In genomic region chr17:94553400-94553799, GRCm38 (mm10) we compare ENCODE assay signal across 13 mouse cellular contexts.
DNase-seq lines count a peak whose midpoint lies in the region; ATAC-seq and TF ChIP-seq lines count a peak whose summit lies in the region.
"Had no signal": no experiment of that assay in that cellular context is flagged by ENCODE, and none has a peak within 500 bp of the region (broad histone marks: within the 10 kb centered on the region; RNA-seq: fewer than 3 reads in every experiment).

No protein-coding gene starts in this region.

- H3K9ac ChIP-seq in forebrain, embryonic 11.5 days (ENCODE audit: low read length), result no peak overlapping the region
- no peak overlapping the region for H3K9ac ChIP-seq in forebrain, embryonic 12.5 days
- no peak overlapping the region for H3K9ac ChIP-seq in lung, embryonic 14.5 days
- H3K9ac ChIP-seq in liver, embryonic 12.5 days, result no peak overlapping the region
- H3K9ac ChIP-seq: embryonic facial prominence, embryonic 12.5 days; heart, embryonic 15.5 days had no signal

- no peak overlapping the region for H3K4me3 ChIP-seq in forebrain, embryonic 11.5 days (ENCODE audit: low read depth, low read length)
- no peak overlapping the region for H3K4me3 ChIP-seq in forebrain, embryonic 12.5 days (replicated peaks)
- H3K4me3 ChIP-seq in lung, embryonic 14.5 days (ENCODE audit: low read depth, low read length), result no peak overlapping the region
- no peak overlapping the region for H3K4me3 ChIP-seq in limb, embryonic 10.5 days
- no peak overlapping the region for H3K4me3 ChIP-seq in liver, embryonic 12.5 days
- H3K4me3 ChIP-seq: embryonic facial prominence, embryonic 12.5 days; heart, embryonic 15.5 days had no signal

- 91% methylated on average over 2 of the region's 2 CpGs for WGBS in forebrain, embryonic 11.5 days
- 89% methylated on average over 2 of the region's 2 CpGs for WGBS in forebrain, embryonic 12.5 days
- WGBS in lung, embryonic 14.5 days, result 86% methylated on average over 2 of the region's 2 CpGs
- 87% methylated on average over 2 of the region's 2 CpGs for WGBS in limb, embryonic 10.5 days
- WGBS in liver, embryonic 12.5 days (ENCODE audit: insufficient replicate concordance), result 64% methylated on average over 2 of the region's 2 CpGs

- no peaks in the 10 kb centered on the region for H3K27me3 ChIP-seq in forebrain, embryonic 11.5 days (ENCODE audit: control insufficient read depth, insufficient read depth, low read length)
- H3K27me3 ChIP-seq in forebrain, embryonic 12.5 days, result no peaks in the 10 kb centered on the region
- H3K27me3 ChIP-seq in lung, embryonic 14.5 days (ENCODE audit: insufficient read depth, low read length), result no peaks in the 10 kb centered on the region
- H3K27me3 ChIP-seq in limb, embryonic 10.5 days (ENCODE audit: low read depth, poor library complexity, severe bottlenecking), result no peaks in the 10 kb centered on the region
- H3K27me3 ChIP-seq in liver, embryonic 12.5 days (replicated peaks), result no peaks in the 10 kb centered on the region
- H3K27me3 ChIP-seq: embryonic facial prominence, embryonic 12.5 days; heart, embryonic 15.5 days had no signal

- H3K27ac ChIP-seq in forebrain, embryonic 11.5 days (ENCODE audit: low read depth, low read length), result no peak overlapping the region
- no peak overlapping the region for H3K27ac ChIP-seq in forebrain, embryonic 12.5 days
- H3K27ac ChIP-seq in lung, embryonic 14.5 days (ENCODE audit: low read depth), result no peak overlapping the region
- H3K27ac ChIP-seq in limb, embryonic 10.5 days, result no peak overlapping the region
- H3K27ac ChIP-seq in liver, embryonic 12.5 days, result no peak overlapping the region
- H3K27ac ChIP-seq: embryonic facial prominence, embryonic 12.5 days; heart, embryonic 15.5 days; macrophage had no signal

- ATAC-seq in forebrain, embryonic 11.5 days (replicated peaks; ENCODE audit: low FRiP score), result peak; percentile 53; the same call in 1 of the 2 replicates
- ATAC-seq in forebrain, embryonic 12.5 days (ENCODE audit: low FRiP score), result no peak
- no peak for ATAC-seq in lung, embryonic 14.5 days (ENCODE audit: insufficient read depth)
- ATAC-seq in liver, embryonic 12.5 days, result no peak

- no peak overlapping the region for H3K4me2 ChIP-seq in forebrain, embryonic 11.5 days (ENCODE audit: low read depth, low read length, severe bottlenecking)
- H3K4me2 ChIP-seq in forebrain, embryonic 12.5 days, result no peak overlapping the region
- no peak overlapping the region for H3K4me2 ChIP-seq in lung, embryonic 14.5 days
- no peak overlapping the region for H3K4me2 ChIP-seq in liver, embryonic 12.5 days
- H3K4me2 ChIP-seq: embryonic facial prominence, embryonic 12.5 days; heart, embryonic 15.5 days had no signal

- H3K4me1 ChIP-seq in forebrain, embryonic 11.5 days (replicated peaks; ENCODE audit: control insufficient read depth, insufficient read depth, low read length), result no peaks in the 10 kb centered on the region
- no peaks in the 10 kb centered on the region for H3K4me1 ChIP-seq in forebrain, embryonic 12.5 days
- H3K4me1 ChIP-seq in lung, embryonic 14.5 days (ENCODE audit: insufficient read depth), result no peaks in the 10 kb centered on the region
- H3K4me1 ChIP-seq in limb, embryonic 10.5 days, result no peaks in the 10 kb centered on the region
- H3K4me1 ChIP-seq in liver, embryonic 12.5 days, result no peaks in the 10 kb centered on the region
- H3K4me1 ChIP-seq: embryonic facial prominence, embryonic 12.5 days; heart, embryonic 15.5 days had no signal

- no peaks in the 10 kb centered on the region for H3K36me3 ChIP-seq in forebrain, embryonic 11.5 days (ENCODE audit: control insufficient read depth, insufficient read depth, low read length)
- H3K36me3 ChIP-seq in forebrain, embryonic 12.5 days (replicated peaks), result no peaks in the 10 kb centered on the region
- H3K36me3 ChIP-seq in lung, embryonic 14.5 days (ENCODE audit: insufficient read depth), result no peaks in the 10 kb centered on the region
- no peaks in the 10 kb centered on the region for H3K36me3 ChIP-seq in limb, embryonic 10.5 days
- no peaks in the 10 kb centered on the region for H3K36me3 ChIP-seq in liver, embryonic 12.5 days
- H3K36me3 ChIP-seq: embryonic facial prominence, embryonic 12.5 days; heart, embryonic 15.5 days had no signal

- no peaks in the 10 kb centered on the region for H3K9me3 ChIP-seq in forebrain, embryonic 11.5 days (ENCODE audit: control insufficient read depth, low read length)
- no peaks in the 10 kb centered on the region for H3K9me3 ChIP-seq in forebrain, embryonic 12.5 days
- H3K9me3 ChIP-seq in lung, embryonic 14.5 days (ENCODE audit: low read depth, low read length), result no peaks in the 10 kb centered on the region
- no peaks in the 10 kb centered on the region for H3K9me3 ChIP-seq in limb, embryonic 10.5 days (replicated peaks)
- no peaks in the 10 kb centered on the region for H3K9me3 ChIP-seq in liver, embryonic 12.5 days (replicated peaks)
- H3K9me3 ChIP-seq: embryonic facial prominence, embryonic 12.5 days; heart, embryonic 15.5 days had no signal

- peak; percentile 45; the same call in 1 of the 2 replicates for TF ChIP-seq CTCF in lung, embryonic 14.5 days (IDR thresholded peaks at IDR 0.05; ENCODE audit: low read depth)

- DNase-seq in forebrain, embryonic 11.5 days (ENCODE audit: low spot score), result no peak
- peak; percentile 47 for DNase-seq in lung, embryonic 14.5 days
- DNase-seq in lung, postnatal 36 days, result no peak
- peak; percentile 32 for DNase-seq in embryo, embryonic 10 days (ENCODE audit: low spot score)
- DNase-seq in limb, embryonic 10.5 days (ENCODE audit: low spot score), result peak; percentile 35
- no peak for DNase-seq in gastrocnemius, adult 8-10 months (ENCODE audit: low spot score in 2 of 2)
- DNase-seq: adrenal gland, adult 8-10 months; thymus, postnatal 14 days had no signal

Comparison
In these comparisons a context has a peak if more than half of its experiments do, and no peak if none do; other contexts are left out.
1. DNase-seq: peak in lung, embryonic 14.5 days (single experiment), embryo, embryonic 10 days (single experiment) and limb, embryonic 10.5 days (single experiment); none in forebrain, embryonic 11.5 days (single experiment), lung, postnatal 36 days (single experiment) and gastrocnemius, adult 8-10 months (0 of 2).